Mouse (Mus musculus) megakaryocyte, embryonic 14.5 days (primary cell): ENCODE data around the gene Hint1.

Experiments used
- FLI1 ChIP-seq: IDR thresholded peaks from 2 replicates; pipeline ENCODE4 v1.6.1; 2012; ENCODE audit warnings: low read length, inconsistent platforms, mixed read lengths
- GATA1 ChIP-seq: IDR thresholded peaks from 3 replicates; pipeline ENCODE4 v1.6.1; 2012; ENCODE audit warnings: mixed read lengths, low read length, inconsistent platforms, borderline replicate concordance

GRCm38 (mm10) chr11:54823467-54823866, 42.7 kb upstream of the Hint1 start:
- TF ChIP-seq GATA1: no peak
- TF ChIP-seq FLI1: no peak
